Mouse (Mus musculus) liver, adult 2 months (tissue): ENCODE measurements around the gene Tspan17.

Experiments used
- CTCF ChIP-seq: fragments of 200-500 bp; IDR thresholded peaks from 2 replicates; pipeline ENCODE4 v1.5.1; 2011; ENCODE audit warnings: low read depth, low read length, control low read depth
- POLR2A ChIP-seq: fragments of 200-500 bp; IDR thresholded peaks from 2 replicates; pipeline ENCODE4 v1.6.1; 2011; ENCODE audit warnings: low read length, control low read depth; ENCODE audit not compliant: insufficient read depth; ENCODE audit errors: extremely low read depth

GRCm38 (mm10) chr13:54780592-54780991 lies 8.6 kb upstream of the Tspan17 start:
- TF ChIP-seq POLR2A (no peak), CTCF (no peak)
